Mouse (Mus musculus): ENCODE results near the gene Pcbp3.
"Not testable (repeated sequence)": the region's sequence is repeated elsewhere in the genome, so short reads cannot be mapped to it uniquely, and the experiment has no call there.

The Pcbp3 gene
- long read RNA-seq, experiment 1, transcript Pcbp3-201 (16 exons, 2,013 nt), result major isoform, 11 of 38 reads
- long read RNA-seq, experiment 1, partial matches to known transcripts, result 3 of 38 reads
- long read RNA-seq, experiment 1, other reads (novel, unspliced or antisense), result 24 of 38 reads
- long read RNA-seq, experiment 2, transcript Pcbp3-201 (16 exons, 2,013 nt), result major isoform, 11 of 38 reads
- long read RNA-seq, experiment 2, partial matches to known transcripts, result 5 of 38 reads
- long read RNA-seq, experiment 2, other reads (novel, unspliced or antisense), result 22 of 38 reads

GRCm38 (mm10) chr10:76961790-76962489, at the start of gene Pcbp3:
TSS of gene Pcbp3 (minus strand) at chr10:76961887.
- intact Hi-C loops (cut with DNase I), result no loop called here

- intact Hi-C loops (cut with DNase I), result no loop called here
Observed at GRCm38 (mm10) chr10:77008698-77009097, 47.0 kb upstream of the Pcbp3 start.

GRCm38 (mm10) chr10:77008109-77008561, 46.4 kb upstream of the Pcbp3 start:
- intact Hi-C loops (cut with DNase I), result no loop called here

GRCm38 (mm10) chr10:77007433-77008108, 45.9 kb upstream of the Pcbp3 start:
- intact Hi-C loops (cut with DNase I), result no loop called here

- intact Hi-C loops (cut with DNase I), result no loop called here
Observed at GRCm38 (mm10) chr10:77004936-77005335, 43.2 kb upstream of the Pcbp3 start.

- intact Hi-C loops (cut with DNase I), result no loop called here
Observed at GRCm38 (mm10) chr10:76997759-76998513, 36.2 kb upstream of the Pcbp3 start.

- intact Hi-C loops (cut with DNase I), result no loop called here
Observed at GRCm38 (mm10) chr10:76992456-76992855, 30.8 kb upstream of the Pcbp3 start.

- intact Hi-C loops (cut with DNase I), result no loop called here
Observed at GRCm38 (mm10) chr10:76988586-76988985, 26.9 kb upstream of the Pcbp3 start.

- intact Hi-C loops (cut with DNase I), result no loop called here
Observed at GRCm38 (mm10) chr10:76978042-76978441, 16.4 kb upstream of the Pcbp3 start.

GRCm38 (mm10) chr10:76976699-76977098, 15.0 kb upstream of the Pcbp3 start:
- intact Hi-C loops (cut with DNase I), result no loop called here

GRCm38 (mm10) chr10:76973797-76974436, 12.2 kb upstream of the Pcbp3 start:
- intact Hi-C loops (cut with DNase I), result no loop called here

- intact Hi-C loops (cut with DNase I), result not testable (repeated sequence)
Observed at GRCm38 (mm10) chr10:76972318-76972717, 10.6 kb upstream of the Pcbp3 start.

- intact Hi-C loops (cut with DNase I), result no loop called here
Observed at GRCm38 (mm10) chr10:76970974-76971373, 9.3 kb upstream of the Pcbp3 start.

- intact Hi-C loops (cut with DNase I), result no loop called here
Observed at GRCm38 (mm10) chr10:76964436-76964835, 2.7 kb upstream of the Pcbp3 start.

GRCm38 (mm10) chr10:76963997-76964396, 2.3 kb upstream of the Pcbp3 start:
- intact Hi-C loops (cut with DNase I), result no loop called here

- intact Hi-C loops (cut with DNase I), result no loop called here
Observed at GRCm38 (mm10) chr10:76961156-76961555, 531 bp downstream of the Pcbp3 start.

- intact Hi-C loops (cut with DNase I), result loop anchor here (5.0 kb wide), 1 partner anchor 64 kb away; no protein-coding TSS in a partner anchor
Observed at GRCm38 (mm10) chr10:76958201-76958600, 3.5 kb downstream of the Pcbp3 start.

GRCm38 (mm10) chr10:76956200-76956599, 5.5 kb downstream of the Pcbp3 start:
- intact Hi-C loops (cut with DNase I), result loop anchor here (5.0 kb wide), 1 partner anchor 66 kb away; no protein-coding TSS in a partner anchor

- intact Hi-C loops (cut with DNase I), result no loop called here
Observed at GRCm38 (mm10) chr10:76941038-76941437, 20.6 kb downstream of the Pcbp3 start.

GRCm38 (mm10) chr10:76936827-76937226, 24.9 kb downstream of the Pcbp3 start:
- intact Hi-C loops (cut with DNase I), result no loop called here

GRCm38 (mm10) chr10:76934805-76935204, 26.9 kb downstream of the Pcbp3 start:
- intact Hi-C loops (cut with DNase I), result no loop called here

Measured in adrenal gland (tissue).